Mouse (Mus musculus) spleen, postnatal 36 days (tissue): ENCODE data around the gene Gabarap.
"Not testable (repeated sequence)": the region's sequence is repeated elsewhere in the genome, so short reads cannot be mapped to it uniquely, and the experiment has no call there.

Source experiments
- DNase-seq, 2 experiments: peaks; one replicate each; pipeline ENCODE4 v3.0.0; 2022; ENCODE audit warnings: low spot score in 2 of 2, mixed read lengths in 1 of 2

The Gabarap gene

DNA sequence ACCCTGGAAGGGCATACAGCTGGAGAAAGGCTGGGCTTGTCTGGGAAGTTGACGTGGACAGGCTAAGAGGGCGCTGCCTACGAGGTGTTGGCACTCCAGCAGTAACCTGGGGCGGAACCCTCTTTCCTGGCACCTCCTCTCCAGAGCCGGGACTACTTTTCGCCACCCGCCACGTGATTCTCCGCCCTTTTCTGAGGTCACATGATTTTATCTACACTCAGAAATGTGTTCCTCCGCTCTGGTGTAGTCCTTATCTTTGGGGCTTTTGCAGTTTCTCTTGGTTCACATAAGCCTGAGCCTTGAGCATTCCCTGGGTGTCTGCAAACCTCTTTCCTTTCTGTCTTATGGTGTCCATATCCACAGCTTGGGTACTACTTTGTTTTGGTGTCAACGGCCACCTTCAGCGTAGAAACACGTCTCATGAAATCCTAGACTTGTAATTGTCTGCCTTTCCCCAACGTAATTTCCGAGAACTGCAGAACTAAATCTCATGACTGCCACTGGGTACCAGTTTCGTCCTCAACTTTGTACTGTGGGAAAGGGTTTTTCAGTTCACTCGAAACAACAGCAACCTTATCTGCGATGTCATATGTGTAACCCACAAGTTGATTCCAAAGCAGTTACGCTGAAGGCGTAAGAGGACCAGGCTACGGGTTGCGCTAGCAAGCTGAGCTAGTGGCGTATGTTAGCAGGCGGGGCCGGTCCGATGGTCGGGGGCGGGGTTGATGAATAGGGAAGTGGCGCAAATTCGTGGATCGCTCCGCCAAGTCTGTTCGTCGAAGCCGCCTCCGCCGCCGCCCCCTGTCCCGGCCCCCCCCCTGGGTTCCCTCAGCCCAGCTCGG is at the start of gene Gabarap:
Gene Gabarap, plus strand, starts transcription at position 294 of the 842 bp plus-strand sequence.
- peak; percentile 95 to 97 for DNase-seq

DNA sequence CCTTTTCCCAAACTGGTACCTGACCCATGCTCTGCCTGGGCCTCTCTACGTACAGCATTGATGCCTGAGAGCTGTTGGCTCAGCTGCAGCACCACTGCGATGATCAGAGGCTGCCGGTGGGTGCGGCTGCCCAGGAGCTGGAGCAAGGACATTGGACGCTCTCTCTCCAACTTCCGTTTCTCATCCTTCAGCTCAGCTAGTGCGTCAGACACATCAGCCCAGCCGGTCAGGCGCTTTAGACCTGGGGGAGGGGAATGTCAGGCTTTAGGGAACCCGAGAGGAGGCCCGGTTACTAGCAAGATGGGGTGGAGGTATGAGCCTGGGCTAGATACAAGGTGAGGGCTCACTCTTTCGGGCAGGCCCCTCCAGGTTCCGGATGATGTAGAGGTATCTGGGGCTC is 45.7 kb upstream of the Gabarap start:
- DNase-seq: no peak

DNA sequence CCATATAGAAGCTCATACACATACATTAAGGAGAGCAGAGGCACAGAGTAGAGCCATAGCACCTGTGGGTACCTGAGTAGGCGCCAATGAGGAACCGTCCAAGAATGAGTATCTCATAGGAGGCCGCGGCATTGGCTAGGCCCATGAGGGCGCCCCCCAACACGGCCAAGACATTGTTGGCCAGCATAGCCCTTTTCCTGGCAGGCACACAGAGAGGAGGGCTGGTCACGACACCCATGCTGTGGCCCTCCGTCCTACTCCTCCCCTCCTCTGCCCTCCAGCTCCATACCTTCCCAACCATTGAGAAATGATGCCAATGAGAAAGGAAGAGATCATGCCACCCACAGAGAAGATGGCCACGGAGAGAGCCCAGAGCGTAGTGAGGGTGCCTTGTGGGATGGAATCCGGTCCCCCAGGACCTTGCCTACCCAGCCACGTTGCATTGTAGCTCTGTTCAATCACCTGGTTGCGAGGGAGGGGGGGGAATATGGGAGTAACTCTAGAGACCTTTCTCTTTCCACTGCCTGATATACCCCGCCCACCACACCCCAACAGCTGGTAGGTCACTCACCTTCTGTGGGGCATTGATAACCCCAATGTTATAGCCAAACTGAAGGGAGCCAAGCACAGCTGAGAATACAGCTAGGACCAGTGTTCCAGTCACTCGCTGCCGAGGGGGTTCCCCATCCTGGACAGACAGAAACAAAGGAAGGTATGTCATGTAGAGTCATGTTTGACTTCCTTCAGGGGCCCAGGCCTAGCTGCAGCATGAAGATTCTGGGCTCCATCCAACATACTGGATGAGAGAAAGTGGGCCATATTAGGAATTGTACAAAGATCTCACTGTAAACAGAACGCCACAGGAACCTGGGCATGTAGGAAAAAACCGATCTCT is 44.7 kb upstream of the Gabarap start:
- DNase-seq: peak in 1 of 2 experiments; percentile 49

- no peak for DNase-seq
Measured at GRCm38 (mm10) chr11:69947337-69948065, 43.4 kb upstream of the Gabarap start.

- peak; percentile 88 to 93 for DNase-seq
Measured at GRCm38 (mm10) chr11:69948066-69948762, 42.7 kb upstream of the Gabarap start, which contains the start of gene Slc2a4. TSS of gene Slc2a4 (minus strand) at chr11:69948188.

GRCm38 (mm10) chr11:69948763-69949150 is 42.2 kb upstream of the Gabarap start:
- DNase-seq: peak; percentile 77 to 86

- no peak for DNase-seq
Measured at GRCm38 (mm10) chr11:69950807-69951459, 40.0 kb upstream of the Gabarap start.

DNA sequence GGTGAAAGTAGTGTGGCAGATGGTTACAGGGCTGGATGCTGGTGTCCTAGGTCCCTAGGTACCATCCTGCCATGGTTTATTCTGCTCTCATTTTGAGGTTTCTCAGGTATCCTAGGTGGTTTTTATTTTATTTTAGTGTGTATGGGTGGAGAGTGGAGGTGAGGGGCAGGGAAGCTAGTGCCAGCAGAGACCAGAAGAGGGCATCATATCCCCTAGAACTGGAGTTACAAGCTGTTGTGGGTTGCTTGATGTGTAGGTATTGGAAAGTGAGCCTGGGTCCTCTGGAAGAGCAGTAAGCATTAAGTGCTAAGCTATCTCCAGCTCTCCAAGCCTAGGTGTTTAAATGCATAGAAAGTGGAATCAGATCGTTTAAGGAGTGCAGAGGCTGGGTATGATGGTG is 38.7 kb upstream of the Gabarap start:
- no peak for DNase-seq

- DNase-seq: no peak
Measured at GRCm38 (mm10) chr11:69953267-69953915, 37.6 kb upstream of the Gabarap start.

DNA sequence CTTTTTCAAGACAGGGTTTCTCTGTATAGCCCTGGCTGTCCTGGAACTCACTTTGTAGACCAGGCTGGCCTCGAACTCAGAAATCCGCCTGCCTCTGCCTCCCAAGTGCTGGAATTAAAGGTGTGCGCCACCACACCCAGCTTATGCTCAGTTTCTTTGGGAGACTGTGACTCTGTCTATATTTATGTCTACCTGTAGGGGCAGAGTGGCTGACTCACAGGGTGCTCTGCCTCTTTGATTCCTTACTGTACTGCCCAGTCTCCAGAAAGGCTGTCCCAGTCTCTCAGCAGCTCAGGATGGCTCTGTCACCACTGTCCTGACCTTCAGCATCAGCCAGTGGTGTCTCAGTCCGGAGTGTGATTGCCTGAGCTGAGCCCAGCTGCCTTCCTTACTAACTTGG is 35.3 kb upstream of the Gabarap start:
- not testable (repeated sequence) for DNase-seq

- DNase-seq: no peak
Measured at GRCm38 (mm10) chr11:69956218-69956617, 34.7 kb upstream of the Gabarap start.

DNA sequence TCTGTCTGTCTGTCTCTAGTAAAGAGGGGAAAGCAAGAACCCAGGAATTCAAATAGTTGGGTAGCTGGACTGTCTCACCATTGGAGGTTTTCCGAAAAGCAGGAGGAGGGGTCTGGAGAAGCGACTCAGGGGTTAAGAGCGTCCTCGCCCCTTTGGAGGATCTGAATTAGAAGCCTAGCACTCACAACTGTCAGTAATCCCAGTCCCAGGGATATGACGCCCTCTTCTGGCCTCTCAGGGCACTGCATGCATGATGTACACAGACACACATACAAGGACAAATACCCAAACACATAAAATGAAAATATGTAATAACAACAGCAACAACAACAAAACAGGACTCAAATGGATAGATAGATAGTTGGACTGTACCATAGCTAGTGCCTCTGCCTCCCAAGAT is 30.3 kb upstream of the Gabarap start:
- DNase-seq: no peak

DNA sequence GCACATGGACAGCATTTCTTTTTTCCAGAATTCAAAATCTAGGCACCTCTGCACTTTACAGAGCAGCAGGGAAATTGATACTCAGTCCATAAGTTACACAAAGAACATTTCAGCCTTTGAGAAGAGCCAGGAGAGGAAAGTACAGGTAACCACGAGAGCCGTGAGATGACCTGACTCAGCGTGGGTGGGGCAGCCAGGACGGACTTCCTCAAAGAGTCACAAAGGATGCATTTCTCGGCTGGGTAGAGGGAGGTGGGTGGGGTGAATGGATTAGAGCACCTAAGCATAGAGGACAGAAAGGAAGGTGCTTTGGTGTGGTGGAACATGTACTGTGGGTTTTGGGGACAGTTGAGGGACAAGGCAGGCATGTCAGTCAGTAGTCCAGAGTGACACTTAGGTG is 29.1 kb upstream of the Gabarap start:
- no peak for DNase-seq

- DNase-seq: no peak
Measured at GRCm38 (mm10) chr11:69964650-69965270, 26.2 kb upstream of the Gabarap start, which contains the start of gene Cldn7. TSS of gene Cldn7 (plus strand) at chr11:69964779.

DNA sequence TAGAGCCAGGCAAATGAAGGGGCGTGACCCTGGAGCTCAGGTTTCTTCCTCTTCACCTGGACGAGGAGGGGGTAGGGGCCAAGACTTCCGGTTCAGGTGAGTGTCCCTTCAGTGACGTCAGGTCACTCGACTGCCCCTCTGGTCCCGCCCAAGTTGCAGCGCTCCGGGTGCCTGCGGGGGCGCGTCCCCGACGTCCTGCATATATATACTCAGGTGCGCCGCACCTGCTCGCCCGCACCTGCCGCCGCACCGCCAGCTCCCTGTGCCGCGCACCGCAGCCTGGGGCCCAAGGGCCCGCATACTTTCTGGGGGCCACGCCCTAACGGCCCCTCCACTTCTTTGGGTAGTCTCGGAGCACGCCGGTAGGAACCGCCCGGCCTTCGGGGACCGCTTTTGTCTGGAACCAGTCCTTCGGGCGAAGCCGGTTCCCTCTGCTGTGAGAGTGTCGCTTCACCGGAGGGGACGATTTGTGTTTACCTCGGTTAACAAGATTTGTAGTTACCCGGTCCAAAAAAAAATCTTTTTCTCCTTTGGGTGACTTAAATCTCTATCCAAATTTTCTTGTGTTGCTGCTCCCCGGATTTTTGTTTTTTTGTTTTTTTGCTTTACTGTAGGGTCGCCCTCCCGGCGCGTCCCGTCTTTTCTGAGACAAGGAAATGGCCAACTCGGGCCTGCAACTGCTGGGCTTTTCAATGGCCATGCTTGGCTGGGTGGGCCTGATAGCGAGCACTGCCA is 25.5 kb upstream of the Gabarap start:
- no peak for DNase-seq

- DNase-seq: no peak
Measured at GRCm38 (mm10) chr11:69966006-69966859, 24.7 kb upstream of the Gabarap start.

GRCm38 (mm10) chr11:69966860-69967517 is 24.0 kb upstream of the Gabarap start:
- DNase-seq: no peak
